Mouse (Mus musculus) lung, postnatal 0 days (tissue): ENCODE measurements around the gene Cd40lg.

Source experiments
- CTCF ChIP-seq: IDR thresholded peaks from 2 replicates; pipeline ENCODE4 v1.5.1; 2016; ENCODE audit warnings: antibody characterized with exemption, mild to moderate bottlenecking
- EP300 ChIP-seq: IDR thresholded peaks from 2 replicates; pipeline ENCODE4 v1.6.1; 2016; ENCODE audit warnings: antibody characterized with exemption, mild to moderate bottlenecking, control low read depth

DNA sequence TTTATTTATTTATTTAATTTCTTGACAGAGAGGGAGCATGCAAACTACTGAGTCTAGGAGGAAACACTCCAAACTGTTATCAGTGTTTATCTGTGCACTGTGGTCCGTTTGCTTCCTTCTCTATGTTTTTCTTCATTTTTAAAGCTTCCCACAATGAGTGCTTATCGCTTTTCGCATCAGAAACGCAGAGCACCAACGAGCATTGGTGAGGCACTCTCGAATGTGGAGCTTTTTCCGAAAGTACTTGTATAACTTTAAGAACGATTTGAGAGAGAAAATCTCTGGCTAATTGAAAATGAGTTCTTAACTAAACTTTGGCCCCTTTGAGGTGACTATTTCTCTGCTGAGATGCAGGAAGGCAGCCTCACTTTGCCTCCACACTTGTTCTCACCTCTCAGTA lies 24.6 kb upstream of the Cd40lg start:
- TF ChIP-seq CTCF, result no peak
- no peak for TF ChIP-seq EP300
